Mouse (Mus musculus) midbrain, postnatal 0 days (tissue): ENCODE results near the gene Rrnad1. TPM values are rescaled to one million over a fixed set of nuclear protein-coding genes. Genes with fewer than 3 reads are reported as not detected.

Experiments used
- ATAC-seq: fragments of 200-750 bp; cut with Nextera tagmentation; 2 replicates; pipeline ENCODE4 v1.8.0; 2017; ENCODE audit warnings: moderate number of reproducible peaks, mild to moderate bottlenecking, moderate TSS enrichment, moderate library complexity; ENCODE audit not compliant: low FRiP score
- DNase-seq: peaks from one replicate; pipeline ENCODE4 v3.0.0-alpha.2; 2015; ENCODE audit warnings: low spot score
- H3K27ac ChIP-seq: fragments of 300-500 bp; sonication (generic); 2 replicates; pipeline ENCODE4 v1.5.1; 2014; ENCODE audit warnings: low read depth, mild to moderate bottlenecking, low read length, mixed read lengths
- H3K27me3 ChIP-seq: fragments of 300-500 bp; sonication (generic); 2 replicates; pipeline ENCODE4 v1.6.1; 2014; ENCODE audit warnings: low read length, control low read depth, mixed read lengths; ENCODE audit not compliant: insufficient read depth
- H3K36me3 ChIP-seq: fragments of 300-500 bp; sonication (generic); 2 replicates; pipeline ENCODE4 v1.6.1; 2014; ENCODE audit warnings: low read length, control low read depth, mixed read lengths; ENCODE audit not compliant: insufficient read depth
- H3K4me1 ChIP-seq: fragments of 300-500 bp; sonication (generic); 2 replicates; pipeline ENCODE4 v1.6.1; 2014; ENCODE audit warnings: mild to moderate bottlenecking, control low read depth, antibody characterized with exemption, low read length, mixed read lengths; ENCODE audit not compliant: insufficient read depth
- H3K4me2 ChIP-seq: fragments of 300-500 bp; sonication (generic); 2 replicates; pipeline ENCODE4 v1.6.1; 2014; ENCODE audit warnings: low read depth, mild to moderate bottlenecking, low read length, mixed read lengths; ENCODE audit not compliant: poor library complexity, severe bottlenecking
- H3K4me3 ChIP-seq: fragments of 300-500 bp; sonication (generic); 2 replicates; pipeline ENCODE4 v1.5.1; 2014; ENCODE audit warnings: low read depth, mild to moderate bottlenecking, low read length, moderate library complexity
- H3K9ac ChIP-seq: fragments of 300-500 bp; sonication (generic); replicated peaks from 2 replicates; pipeline ENCODE4 v1.6.1; 2014; ENCODE audit warnings: mild to moderate bottlenecking, low read length, moderate library complexity, mixed read lengths; ENCODE audit not compliant: poor library complexity, severe bottlenecking
- H3K9me3 ChIP-seq: fragments of 300-500 bp; sonication (generic); 2 replicates; pipeline ENCODE4 v1.6.1; 2016; ENCODE audit warnings: low read length, control low read depth
- CTCF ChIP-seq: IDR thresholded peaks from 2 replicates; pipeline ENCODE4 v1.5.1; 2016; ENCODE audit warnings: antibody characterized with exemption, mild to moderate bottlenecking
- WGBS: fragments of 180-500 bp; shearing (Covaris S2); extraction: QIAGEN DNeasy Blood & Tissue Kit; methylation state at CpG from one replicate; pipeline ENCODE4 v1.1.7; 2014; 5-methylcytosine and 5-hydroxymethylcytosine counted together
- polyA plus RNA-seq: library from polyadenylated mRNA; unstranded; fragments of >200 nt; fragmentation: Nextera tagmentation; extraction: Ambion mirVana; gene quantifications from 2 replicates; pipeline ENCODE4 v1.2.1, GENCODE M21; 2015
- total RNA-seq: library from RNA; depleted of rRNA; stranded (reverse); fragments of >200 nt; gene quantifications from 2 replicates; pipeline ENCODE4 v1.2.3, GENCODE M21; 2014; rRNA removed

The Rrnad1 gene
- total RNA-seq (27.8 and 28.2 TPM in 2 replicates), polyA plus RNA-seq (17.6 and 19.1 TPM in 2 replicates)

- Histone ChIP-seq H3K9ac (peak within 1 kb of the TSS; percentile 87), H3K27me3 (no peaks in the 10 kb centered on the region), H3K4me2 (peak within 1 kb of the TSS; percentile 72), H3K9me3 (no peaks in the 10 kb centered on the region), H3K27ac (peak within 1 kb of the TSS; percentile 92), H3K4me3 (peak within 1 kb of the TSS; percentile 88), H3K4me1 (peaks cover 9% of the 10 kb centered on the region), H3K36me3 (peaks cover 23% of the 10 kb centered on the region)
- under 1% methylated on average over 74 of the region's 78 CpGs for WGBS
- ATAC-seq (peak; percentile 98), DNase-seq (peak; percentile 98)
- TF ChIP-seq CTCF: peak; percentile 81
Measured at GRCm38 (mm10) chr3:87930078-87930795, at the start of gene Rrnad1, which contains the start of gene Isg20l2. Gene Rrnad1 (minus strand): TSS chr3:87930717. Gene Isg20l2 (plus strand): TSS chr3:87930314.

GRCm38 (mm10) chr3:87980085-87980484 is 49.6 kb upstream of the Rrnad1 start:
- Histone ChIP-seq H3K9me3 (no peaks in the 10 kb centered on the region), H3K9ac (no peak overlapping the region), H3K4me3 (no peak overlapping the region), H3K27ac (no peak overlapping the region), H3K4me2 (no peak overlapping the region), H3K36me3 (peaks cover 4% of the 10 kb centered on the region; the same call in 1 of the 2 replicates), H3K27me3 (no peaks in the 10 kb centered on the region), H3K4me1 (peaks cover 11% of the 10 kb centered on the region; the same call in 1 of the 2 replicates)
- TF ChIP-seq CTCF: no peak
- 74% methylated on average over 3 of the region's 3 CpGs for WGBS
- ATAC-seq (no peak), DNase-seq (no peak)

GRCm38 (mm10) chr3:87979493-87979892 is 49.0 kb upstream of the Rrnad1 start:
- H3K9me3 ChIP-seq: no peaks in the 10 kb centered on the region
- TF ChIP-seq CTCF: no peak
- H3K4me2 ChIP-seq: no peak overlapping the region
- no peaks in the 10 kb centered on the region for H3K27me3 ChIP-seq
- peaks cover 14% of the 10 kb centered on the region; the same call in 1 of the 2 replicates for H3K4me1 ChIP-seq
- DNase-seq: no peak
- 88% methylated on average over 5 of the region's 5 CpGs for WGBS
- H3K36me3 ChIP-seq: peaks cover 4% of the 10 kb centered on the region; the same call in 1 of the 2 replicates
- no peak overlapping the region for H3K9ac ChIP-seq
- H3K27ac ChIP-seq: no peak overlapping the region
- H3K4me3 ChIP-seq: no peak overlapping the region
- 0 out of 2 replicates have a peak, but pooled peaks have one; percentile 6 for ATAC-seq

GRCm38 (mm10) chr3:87974381-87974987 is 44.0 kb upstream of the Rrnad1 start:
- 16% methylated on average over 12 of the region's 12 CpGs for WGBS
- DNase-seq (peak; percentile 72), ATAC-seq (peak; percentile 45; the same call in 1 of the 2 replicates)
- peak overlapping the region; percentile 92 for H3K4me2 ChIP-seq
- TF ChIP-seq CTCF: no peak
- 0 out of 2 replicates have a peak, but pooled peaks cover 11% of the 10 kb centered on the region for H3K27me3 ChIP-seq
- no peak overlapping the region for H3K9ac ChIP-seq
- H3K9me3 ChIP-seq: no peaks in the 10 kb centered on the region
- peaks cover 4% of the 10 kb centered on the region; the same call in 1 of the 2 replicates for H3K36me3 ChIP-seq
- no peak overlapping the region for H3K27ac ChIP-seq
- 0 out of 2 replicates have a peak, but pooled peaks cover 3% of the 10 kb centered on the region for H3K4me1 ChIP-seq
- H3K4me3 ChIP-seq: no peak overlapping the region

GRCm38 (mm10) chr3:87973593-87974380 is 43.3 kb upstream of the Rrnad1 start:
- no peak for ATAC-seq
- 24% methylated on average over 14 of the region's 14 CpGs for WGBS
- Histone ChIP-seq H3K36me3 (peaks cover 4% of the 10 kb centered on the region; the same call in 1 of the 2 replicates), H3K27ac (peak overlapping the region; percentile 32; the same call in 1 of the 2 replicates), H3K4me1 (0 out of 2 replicates have a peak, but pooled peaks cover 3% of the 10 kb centered on the region), H3K9me3 (no peaks in the 10 kb centered on the region), H3K4me3 (peak overlapping the region; percentile 48; the same call in 1 of the 2 replicates), H3K27me3 (0 out of 2 replicates have a peak, but pooled peaks cover 11% of the 10 kb centered on the region), H3K4me2 (peak overlapping the region; percentile 92), H3K9ac (no peak overlapping the region)
- no peak for DNase-seq
- no peak for TF ChIP-seq CTCF
